Mouse (Mus musculus) MEL (cell line): ENCODE measurements around the gene Cd36. TPM values are rescaled to one million over a fixed set of nuclear protein-coding genes. Genes with fewer than 3 reads are reported as not detected.

Experiments used
- DNase-seq: peaks from one replicate; pipeline ENCODE4 v3.0.0; 2011; ENCODE audit warnings: low read depth, low spot score
- H3K27ac ChIP-seq: 2 replicates; pipeline ENCODE4 v1.5.1; 2012; ENCODE audit warnings: low read depth, mild to moderate bottlenecking, control low read depth, low read length, moderate library complexity; ENCODE audit not compliant: control insufficient read depth
- H3K27me3 ChIP-seq, 2 experiments: fragments of 150-350 bp in 1 of 2; sonication (generic) in 1 of 2; 2 replicates each; pipeline ENCODE4 v1.6.1; 2012; ENCODE audit warnings: low read length in 2 of 2, mild to moderate bottlenecking in 2 of 2, improper control_type of control experiment in 1 of 2, moderate library complexity in 1 of 2; ENCODE audit not compliant: insufficient read depth in 2 of 2, control insufficient read depth in 1 of 2
- H3K36me3 ChIP-seq, 2 experiments: 2 replicates each; pipeline ENCODE4 v1.6.1; 2012 to 2014; ENCODE audit warnings: low read length in 2 of 2, improper control_type of control experiment in 1 of 2, inconsistent platforms in 1 of 2, mild to moderate bottlenecking in 1 of 2; ENCODE audit not compliant: insufficient read depth in 2 of 2, control insufficient read depth in 1 of 2
- H3K4me1 ChIP-seq, 2 experiments: fragments of 150-350 bp in 1 of 2; sonication (generic) in 1 of 2; 2 replicates each; pipeline ENCODE4 v1.6.1; 2012; ENCODE audit warnings: low read length in 2 of 2, improper control_type of control experiment in 1 of 2, mild to moderate bottlenecking in 1 of 2; ENCODE audit not compliant: insufficient read depth in 2 of 2, control insufficient read depth in 1 of 2
- H3K4me3 ChIP-seq, 2 experiments: fragments of 150-350 bp in 1 of 2; sonication (generic) in 1 of 2; 2 replicates each; pipeline ENCODE4 v1.5.1; 2012; ENCODE audit warnings: low read depth in 2 of 2, low read length in 2 of 2, mild to moderate bottlenecking in 2 of 2, moderate library complexity in 2 of 2, control low read depth in 1 of 2, improper control_type of control experiment in 1 of 2; ENCODE audit not compliant: control insufficient read depth in 1 of 2, insufficient read depth in 1 of 2
- H3K79me2 ChIP-seq: 2 replicates; pipeline ENCODE4 v1.6.1; 2012; ENCODE audit warnings: mild to moderate bottlenecking, low read length, moderate library complexity; ENCODE audit not compliant: control insufficient read depth, poor library complexity, insufficient read depth
- H3K9ac ChIP-seq: 2 replicates; pipeline ENCODE4 v1.6.1; 2012; ENCODE audit warnings: low read depth, mild to moderate bottlenecking, control low read depth, low read length, moderate library complexity; ENCODE audit not compliant: control insufficient read depth, poor library complexity, severe bottlenecking
- H3K9me3 ChIP-seq: fragments of 150-350 bp; sonication (generic); replicated peaks from 2 replicates; pipeline ENCODE4 v1.6.1; 2012; ENCODE audit warnings: mild to moderate bottlenecking, low read length, improper control_type of control experiment, moderate library complexity; ENCODE audit not compliant: insufficient read depth
- BHLHE40 ChIP-seq: IDR thresholded peaks from 2 replicates; pipeline ENCODE4 v1.6.1; 2012; ENCODE audit warnings: low read depth, mild to moderate bottlenecking, inconsistent platforms, low read length, improper control_type of control experiment, borderline replicate concordance
- CHD1 ChIP-seq: IDR thresholded peaks from 2 replicates; pipeline ENCODE4 v1.6.1; 2012; ENCODE audit warnings: low read depth, mild to moderate bottlenecking, inconsistent platforms, low read length, improper control_type of control experiment
- CHD2 ChIP-seq: IDR thresholded peaks from 2 replicates; pipeline ENCODE4 v1.6.1; 2011; ENCODE audit warnings: low read length, improper control_type of control experiment
- CTCF ChIP-seq, 3 experiments: IDR thresholded peaks in 2 of 3; conservative IDR thresholded peaks in 1 of 3; 2 replicates each; pipeline ENCODE4 v1.5.1; 2011 to 2012; ENCODE audit warnings: low read length in 3 of 3, low read depth in 2 of 3, mild to moderate bottlenecking in 2 of 3, improper control_type of control experiment in 1 of 3, inconsistent platforms in 1 of 3, mixed read lengths in 1 of 3, moderate library complexity in 1 of 3; ENCODE audit not compliant: control insufficient read depth in 1 of 3, insufficient read depth in 1 of 3, poor library complexity in 1 of 3, severe bottlenecking in 1 of 3
- EP300 ChIP-seq, 2 experiments: IDR thresholded peaks; 2 replicates each; pipeline ENCODE4 v1.6.1; 2011; ENCODE audit warnings: improper control_type of control experiment in 2 of 2, low read length in 2 of 2, low read depth in 1 of 2, mild to moderate bottlenecking in 1 of 2
- ETS1 ChIP-seq: IDR thresholded peaks from 2 replicates; pipeline ENCODE4 v1.6.1; 2012; ENCODE audit warnings: low read depth, mild to moderate bottlenecking, inconsistent platforms, low read length, improper control_type of control experiment, moderate library complexity
- MAX ChIP-seq: IDR thresholded peaks from 2 replicates; pipeline ENCODE4 v1.6.1; 2011; ENCODE audit warnings: low read length, improper control_type of control experiment
- MAZ ChIP-seq: IDR thresholded peaks from 2 replicates; pipeline ENCODE4 v1.6.1; 2012; ENCODE audit warnings: low read depth, mild to moderate bottlenecking, inconsistent platforms, low read length, improper control_type of control experiment
- MXI1 ChIP-seq: IDR thresholded peaks from 2 replicates; pipeline ENCODE4 v1.6.1; 2011; ENCODE audit warnings: mild to moderate bottlenecking, low read depth, low read length, improper control_type of control experiment
- MYB ChIP-seq: IDR thresholded peaks from 2 replicates; pipeline ENCODE4 v1.6.1; 2011; ENCODE audit warnings: mild to moderate bottlenecking, low read depth, low read length, improper control_type of control experiment
- NELFE ChIP-seq: IDR thresholded peaks from 2 replicates; pipeline ENCODE4 v1.6.1; 2011; ENCODE audit warnings: low read depth, low read length, improper control_type of control experiment
- NRF1 ChIP-seq: IDR thresholded peaks from 2 replicates; pipeline ENCODE4 v1.6.1; 2014; ENCODE audit warnings: low read depth, mild to moderate bottlenecking, inconsistent platforms, low read length, improper control_type of control experiment, moderate library complexity; ENCODE audit not compliant: poor library complexity, insufficient read depth, severe bottlenecking
- POLR2AphosphoS2 ChIP-seq: IDR thresholded peaks from 2 replicates; pipeline ENCODE4 v1.6.1; 2011; ENCODE audit warnings: low read length, improper control_type of control experiment
- RAD21 ChIP-seq: IDR thresholded peaks from 2 replicates; pipeline ENCODE4 v1.6.1; 2011; ENCODE audit warnings: mild to moderate bottlenecking, low read depth, low read length, improper control_type of control experiment
- RCOR1 ChIP-seq: IDR thresholded peaks from 2 replicates; pipeline ENCODE4 v1.6.1; 2012; ENCODE audit warnings: low read depth, mild to moderate bottlenecking, inconsistent platforms, low read length, improper control_type of control experiment
- SMC3 ChIP-seq: IDR thresholded peaks from 2 replicates; pipeline ENCODE4 v1.6.1; 2011; ENCODE audit warnings: low read depth, low read length, improper control_type of control experiment
- TAL1 ChIP-seq: IDR thresholded peaks from 2 replicates; pipeline ENCODE4 v1.6.1; 2012; ENCODE audit warnings: mild to moderate bottlenecking, inconsistent platforms, low read length, moderate library complexity, mixed read lengths
- TBP ChIP-seq: IDR thresholded peaks from 2 replicates; pipeline ENCODE4 v1.8.0; 2011; ENCODE audit warnings: low read depth, low read length, improper control_type of control experiment
- UBTF ChIP-seq: IDR thresholded peaks from 2 replicates; pipeline ENCODE4 v1.6.1; 2012; ENCODE audit warnings: low read depth, mild to moderate bottlenecking, inconsistent platforms, low read length, improper control_type of control experiment, moderate library complexity, borderline replicate concordance; ENCODE audit not compliant: insufficient read depth
- USF1 ChIP-seq: IDR thresholded peaks from 2 replicates; pipeline ENCODE4 v1.6.1; 2014; ENCODE audit warnings: low read depth, mild to moderate bottlenecking, inconsistent platforms, low read length, improper control_type of control experiment, moderate library complexity
- ZC3H11A ChIP-seq: IDR thresholded peaks from 2 replicates; pipeline ENCODE4 v1.6.1; 2012; ENCODE audit warnings: low read depth, mild to moderate bottlenecking, inconsistent platforms, low read length, improper control_type of control experiment
- ZKSCAN1 ChIP-seq: IDR thresholded peaks from 2 replicates; pipeline ENCODE4 v1.6.1; 2012; ENCODE audit warnings: low read depth, mild to moderate bottlenecking, inconsistent platforms, low read length, improper control_type of control experiment, moderate library complexity
- ZMIZ1 ChIP-seq: IDR thresholded peaks from 2 replicates; pipeline ENCODE4 v1.6.1; 2012; ENCODE audit warnings: low read depth, mild to moderate bottlenecking, inconsistent platforms, low read length, improper control_type of control experiment, moderate library complexity
- polyA plus RNA-seq, 2 experiments: library from polyadenylated mRNA; stranded (reverse) in 1 of 2; unstranded in 1 of 2; fragments of >175 nt in 1 of 2; fragments of >200 nt in 1 of 2; gene quantifications; 2 replicates each; pipeline versions ENCODE4 v1.2.1 to v1.2.4; 2012; ENCODE audit warnings: low replicate concordance in 2 of 2, low read depth in 1 of 2; ENCODE audit not compliant: insufficient read length in 2 of 2, insufficient read depth in 1 of 2, missing spikeins in 1 of 2
- total RNA-seq: library from RNA; depleted of rRNA; stranded (reverse); fragments of 300-350 nt; gene quantifications from 2 replicates; pipeline ENCODE4 v1.2.3, GENCODE M21; 2012; rRNA removed

The Cd36 gene
- total and polyA plus RNA-seq, 3 experiments: 0.07 to 0.19 TPM; not detected in 1

GRCm38 (mm10) chr5:17746520-17746919 is 142.1 kb downstream of the Cd36 start:
- no peak for DNase-seq
- TF ChIP-seq TAL1: no peak
- TF ChIP-seq USF1: no peak
- TF ChIP-seq MAX: no peak
- TF ChIP-seq ZMIZ1: no peak
- no peak for TF ChIP-seq MYB
- TF ChIP-seq ZKSCAN1: no peak
- no peak for TF ChIP-seq ZC3H11A
- no peak for TF ChIP-seq CHD2
- no peak for TF ChIP-seq MAZ
- TF ChIP-seq CHD1: no peak
- no peak for TF ChIP-seq UBTF
- no peak for TF ChIP-seq NELFE
- TF ChIP-seq CTCF (IDR thresholded peaks at IDR 0.05 in 2 of 3, conservative IDR thresholded peaks at IDR 0.05 in 1 of 3; ENCODE audit: control insufficient read depth in 1 of 3, insufficient read depth in 1 of 3, low read depth in 2 of 3, low read length in 3 of 3, poor library complexity in 1 of 3, severe bottlenecking in 1 of 3): no peak
- Histone ChIP-seq H3K79me2 (no peaks in the 10 kb centered on the region), H3K27ac (no peak overlapping the region), H3K36me3 (no peaks in the 10 kb centered on the region), H3K9ac (no peak overlapping the region), H3K4me3 (no peak overlapping the region), H3K4me1 (no peaks in the 10 kb centered on the region), H3K9me3 (no peaks in the 10 kb centered on the region), H3K27me3 (no peaks in the 10 kb centered on the region)

- Histone ChIP-seq H3K27ac (no peak overlapping the region), H3K36me3 (no peaks in the 10 kb centered on the region), H3K27me3 (no peaks in the 10 kb centered on the region), H3K4me1 (no peaks in the 10 kb centered on the region), H3K4me3 (no peak overlapping the region), H3K79me2 (no peaks in the 10 kb centered on the region), H3K9ac (no peak overlapping the region), H3K9me3 (no peaks in the 10 kb centered on the region)
- TF ChIP-seq ETS1 (no peak), MAX (no peak), EP300 (IDR thresholded peaks at IDR 0.05; ENCODE audit: low read depth in 1 of 2, low read length in 2 of 2) (no peak), MXI1 (no peak), ZC3H11A (no peak), TBP (no peak), RAD21 (no peak), NRF1 (no peak), NELFE (no peak), CTCF (IDR thresholded peaks at IDR 0.05 in 2 of 3, conservative IDR thresholded peaks at IDR 0.05 in 1 of 3; ENCODE audit: control insufficient read depth in 1 of 3, insufficient read depth in 1 of 3, low read depth in 2 of 3, low read length in 3 of 3, poor library complexity in 1 of 3, severe bottlenecking in 1 of 3) (no peak), POLR2AphosphoS2 (no peak), SMC3 (no peak), TAL1 (no peak), BHLHE40 (no peak), RCOR1 (no peak)
- no peak for DNase-seq
Measured at GRCm38 (mm10) chr5:17739805-17740204, 148.8 kb downstream of the Cd36 start.

Other genes starting within 250 kb of the Cd36 start
- not detected in 2 replicates for gene Gnat3, start 73.7 kb upstream of the Cd36 start, total RNA-seq
- gene Gnat3, start 73.7 kb upstream of the Cd36 start, polyA plus RNA-seq: not detected